Mouse (Mus musculus): Measurements from ENCODE around the gene Vav3. TPM values are rescaled to one million over a fixed set of nuclear protein-coding genes. Genes with fewer than 3 reads are reported as not detected.

The Vav3 gene
- total RNA-seq, 2 experiments from 2014 or later = 6.2 to 8.4 TPM

GRCm38 (mm10) chr3:109564443-109564842, 224.0 kb downstream of the Vav3 start:
- intact Hi-C loops (cut with DNase I) = no loop called here

GRCm38 (mm10) chr3:109568542-109569265, 228.3 kb downstream of the Vav3 start:
- no peak for DNase-seq
- intact Hi-C loops (cut with DNase I) = no loop called here

More at GRCm38 (mm10) chr3:109564443-109564842, 224.0 kb downstream of the Vav3 start:
- DNase-seq = no peak

GRCm38 (mm10) chr3:109571483-109571882, 231.0 kb downstream of the Vav3 start:
- intact Hi-C loops (cut with DNase I) = no loop called here

GRCm38 (mm10) chr3:109572871-109573270, 232.4 kb downstream of the Vav3 start:
- DNase-seq = no peak
- intact Hi-C loops (cut with DNase I) = no loop called here

More at GRCm38 (mm10) chr3:109571483-109571882, 231.0 kb downstream of the Vav3 start:
- DNase-seq = no peak

- no peak for DNase-seq
- intact Hi-C loops (cut with DNase I) = no loop called here
These were observed 233.2 kb downstream of the Vav3 start for GRCm38 (mm10) chr3:109573549-109574146.

GRCm38 (mm10) chr3:109574161-109574560, 233.7 kb downstream of the Vav3 start:
- intact Hi-C loops (cut with DNase I) = no loop called here

GRCm38 (mm10) chr3:109578347-109578746, 237.9 kb downstream of the Vav3 start:
- intact Hi-C loops (cut with DNase I) = no loop called here
- no peak for DNase-seq

More at GRCm38 (mm10) chr3:109574161-109574560, 233.7 kb downstream of the Vav3 start:
- DNase-seq = no peak

GRCm38 (mm10) chr3:109578983-109579382, 238.5 kb downstream of the Vav3 start:
- intact Hi-C loops (cut with DNase I) = no loop called here
- DNase-seq = no peak

GRCm38 (mm10) chr3:109585946-109586345, 245.5 kb downstream of the Vav3 start:
- intact Hi-C loops (cut with DNase I) = no loop called here
- DNase-seq = no peak

GRCm38 (mm10) chr3:109592970-109593369, 252.5 kb downstream of the Vav3 start:
- no peak for DNase-seq

GRCm38 (mm10) chr3:109596084-109596483, 255.6 kb downstream of the Vav3 start:
- no peak for DNase-seq

More at GRCm38 (mm10) chr3:109592970-109593369, 252.5 kb downstream of the Vav3 start:
- intact Hi-C loops (cut with DNase I) = no loop called here

GRCm38 (mm10) chr3:109600699-109601451, 260.4 kb downstream of the Vav3 start:
- no peak for DNase-seq
- intact Hi-C loops (cut with DNase I) = no loop called here

More at GRCm38 (mm10) chr3:109596084-109596483, 255.6 kb downstream of the Vav3 start:
- intact Hi-C loops (cut with DNase I) = no loop called here

- intact Hi-C loops (cut with DNase I) = no loop called here
- no peak for DNase-seq
These were observed 262.3 kb downstream of the Vav3 start for GRCm38 (mm10) chr3:109602753-109603152.

- no peak for DNase-seq
- intact Hi-C loops (cut with DNase I) = no loop called here
These were observed 265.7 kb downstream of the Vav3 start for GRCm38 (mm10) chr3:109606121-109606520.

- no peak for DNase-seq
- intact Hi-C loops (cut with DNase I) = no loop called here
These were observed 281.3 kb downstream of the Vav3 start for GRCm38 (mm10) chr3:109621721-109622120.

GRCm38 (mm10) chr3:109622361-109622760, 281.9 kb downstream of the Vav3 start:
- intact Hi-C loops (cut with DNase I) = no loop called here
- no peak for DNase-seq

GRCm38 (mm10) chr3:109622816-109623215, 282.4 kb downstream of the Vav3 start:
- intact Hi-C loops (cut with DNase I) = no loop called here
- no peak for DNase-seq

GRCm38 (mm10) chr3:109623770-109624169, 283.3 kb downstream of the Vav3 start:
- DNase-seq = no peak
- intact Hi-C loops (cut with DNase I) = no loop called here

- no peak for DNase-seq
- intact Hi-C loops (cut with DNase I) = no loop called here
These were observed 295.6 kb downstream of the Vav3 start for GRCm38 (mm10) chr3:109636045-109636444.

GRCm38 (mm10) chr3:109639386-109639785, 298.9 kb downstream of the Vav3 start:
- intact Hi-C loops (cut with DNase I) = no loop called here
- DNase-seq = peak; percentile 75

- intact Hi-C loops (cut with DNase I) = no loop called here
- no peak for DNase-seq
These were observed 300.3 kb downstream of the Vav3 start for GRCm38 (mm10) chr3:109640796-109641195.
